Mouse (Mus musculus) macrophage (primary cell): Measurements from ENCODE around the gene Crtac1. TPM values are rescaled to one million over a fixed set of nuclear protein-coding genes. Genes with fewer than 3 reads are reported as not detected.

ENCODE experiments used
- H3K27ac ChIP-seq: fragments of 350-480 bp; formaldehyde crosslinking; 2 replicates; pipeline ENCODE4 v1.9.0; 2021
- H3K36me3 ChIP-seq: fragments of 350-480 bp; formaldehyde crosslinking; 2 replicates; pipeline ENCODE4 v1.9.0; 2021; ENCODE audit errors: inconsistent target
- H3K4me3 ChIP-seq: fragments of 350-480 bp; formaldehyde crosslinking; 2 replicates; pipeline ENCODE4 v1.9.0; 2021; ENCODE audit errors: inconsistent target
- H3K79me2 ChIP-seq: fragments of 350-480 bp; formaldehyde crosslinking; 2 replicates; pipeline ENCODE4 v1.9.0; 2021; ENCODE audit errors: inconsistent target
- WGBS: methylation state at CpG from one replicate; pipeline ENCODE4 v1.1.7; 2026; ENCODE audit warnings: inconsistent platforms; ENCODE audit not compliant: missing documents; 5-methylcytosine and 5-hydroxymethylcytosine counted together
- polyA plus RNA-seq: library from polyadenylated mRNA; stranded (reverse); fragments of 250-400 nt; gene quantifications from 3 replicates; pipeline ENCODE4 v1.2.4, GENCODE M21; 2018; ENCODE audit warnings: inconsistent platforms

Gene Crtac1
- polyA plus RNA-seq, 1 experiment from 2014 or later: not detected

GRCm38 (mm10) chr19:42442246-42443197 is 10.9 kb upstream of the Crtac1 start:
- no peaks in the 10 kb centered on the region for H3K36me3 ChIP-seq
- no peak overlapping the region for H3K4me3 ChIP-seq
- H3K79me2 ChIP-seq: no peaks in the 10 kb centered on the region
- WGBS: 77% methylated on average over 8 of the region's 8 CpGs
- no peak overlapping the region for H3K27ac ChIP-seq

- no peak overlapping the region for H3K4me3 ChIP-seq
- no peaks in the 10 kb centered on the region for H3K36me3 ChIP-seq
- H3K27ac ChIP-seq: no peak overlapping the region
- WGBS: 32% methylated on average over 3 of the region's 3 CpGs
- H3K79me2 ChIP-seq: no peaks in the 10 kb centered on the region
Measured at GRCm38 (mm10) chr19:42440089-42440488, 8.5 kb upstream of the Crtac1 start.

GRCm38 (mm10) chr19:42439353-42439752 is 7.8 kb upstream of the Crtac1 start:
- WGBS: 76% methylated on average over 9 of the region's 9 CpGs
- H3K79me2 ChIP-seq: no peaks in the 10 kb centered on the region
- H3K4me3 ChIP-seq: no peak overlapping the region
- H3K27ac ChIP-seq: no peak overlapping the region
- H3K36me3 ChIP-seq: no peaks in the 10 kb centered on the region

GRCm38 (mm10) chr19:42435621-42436020 is 4.0 kb upstream of the Crtac1 start:
- no peak overlapping the region for H3K27ac ChIP-seq
- H3K36me3 ChIP-seq: no peaks in the 10 kb centered on the region
- no peaks in the 10 kb centered on the region for H3K79me2 ChIP-seq
- WGBS: 74% methylated on average over 4 of the region's 4 CpGs
- no peak overlapping the region for H3K4me3 ChIP-seq

- Histone ChIP-seq H3K36me3 (no peaks in the 10 kb centered on the region), H3K4me3 (no peak overlapping the region), H3K79me2 (no peaks in the 10 kb centered on the region), H3K27ac (no peak overlapping the region)
- WGBS: 48% methylated on average over 8 of the region's 8 CpGs
Measured at GRCm38 (mm10) chr19:42432761-42433160, 1.2 kb upstream of the Crtac1 start.

- no peaks in the 10 kb centered on the region for H3K36me3 ChIP-seq
- 4% methylated on average over 40 of the region's 44 CpGs for WGBS
- no peak overlapping the region for H3K4me3 ChIP-seq
- no peaks in the 10 kb centered on the region for H3K79me2 ChIP-seq
- no peak overlapping the region for H3K27ac ChIP-seq
Measured at GRCm38 (mm10) chr19:42432191-42432590, 608 bp upstream of the Crtac1 start.

GRCm38 (mm10) chr19:42430981-42431380 is 602 bp downstream of the Crtac1 start:
- H3K79me2 ChIP-seq: no peaks in the 10 kb centered on the region
- no peak overlapping the region for H3K4me3 ChIP-seq
- H3K36me3 ChIP-seq: no peaks in the 10 kb centered on the region
- no peak overlapping the region for H3K27ac ChIP-seq
- 7% methylated on average over 17 of the region's 19 CpGs for WGBS

GRCm38 (mm10) chr19:42429410-42429809 is 2.2 kb downstream of the Crtac1 start:
- Histone ChIP-seq H3K36me3 (no peaks in the 10 kb centered on the region), H3K4me3 (no peak overlapping the region), H3K27ac (no peak overlapping the region), H3K79me2 (no peaks in the 10 kb centered on the region)
- 9% methylated on average over 3 of the region's 3 CpGs for WGBS

GRCm38 (mm10) chr19:42425208-42425607 is 6.4 kb downstream of the Crtac1 start:
- Histone ChIP-seq H3K79me2 (no peaks in the 10 kb centered on the region), H3K27ac (no peak overlapping the region), H3K4me3 (no peak overlapping the region), H3K36me3 (no peaks in the 10 kb centered on the region)
- 6% methylated on average over 3 of the region's 3 CpGs for WGBS

GRCm38 (mm10) chr19:42415042-42415441 is 16.5 kb downstream of the Crtac1 start:
- no peak overlapping the region for H3K27ac ChIP-seq
- H3K4me3 ChIP-seq: no peak overlapping the region
- no peaks in the 10 kb centered on the region for H3K79me2 ChIP-seq
- WGBS: 91% methylated on average over 8 of the region's 8 CpGs
- no peaks in the 10 kb centered on the region for H3K36me3 ChIP-seq

- no peaks in the 10 kb centered on the region for H3K79me2 ChIP-seq
- no peak overlapping the region for H3K27ac ChIP-seq
- 35% methylated on average over 5 of the region's 5 CpGs for WGBS
- no peak overlapping the region for H3K4me3 ChIP-seq
- H3K36me3 ChIP-seq: no peaks in the 10 kb centered on the region
Measured at GRCm38 (mm10) chr19:42409856-42410255, 21.7 kb downstream of the Crtac1 start.

GRCm38 (mm10) chr19:42409226-42409625 is 22.4 kb downstream of the Crtac1 start:
- 7% methylated on average over 19 of the region's 19 CpGs for WGBS
- Histone ChIP-seq H3K79me2 (no peaks in the 10 kb centered on the region), H3K4me3 (no peak overlapping the region), H3K36me3 (no peaks in the 10 kb centered on the region), H3K27ac (no peak overlapping the region)

GRCm38 (mm10) chr19:42404364-42404763 is 27.2 kb downstream of the Crtac1 start:
- Histone ChIP-seq H3K27ac (no peak overlapping the region), H3K36me3 (no peaks in the 10 kb centered on the region), H3K4me3 (no peak overlapping the region), H3K79me2 (no peaks in the 10 kb centered on the region)
- WGBS: 87% methylated on average over 15 of the region's 15 CpGs

- no peak overlapping the region for H3K27ac ChIP-seq
- WGBS: 74% methylated on average over 3 of the region's 3 CpGs
- no peak overlapping the region for H3K4me3 ChIP-seq
Measured at GRCm38 (mm10) chr19:42399974-42400373, 31.6 kb downstream of the Crtac1 start.

GRCm38 (mm10) chr19:42397281-42397680 is 34.3 kb downstream of the Crtac1 start:
- 22% methylated on average over 11 of the region's 11 CpGs for WGBS
- Histone ChIP-seq H3K4me3 (no peak overlapping the region), H3K27ac (no peak overlapping the region)

More at GRCm38 (mm10) chr19:42399974-42400373, 31.6 kb downstream of the Crtac1 start:
- H3K79me2 ChIP-seq: no peaks in the 10 kb centered on the region
- H3K36me3 ChIP-seq: no peaks in the 10 kb centered on the region

More at GRCm38 (mm10) chr19:42397281-42397680, 34.3 kb downstream of the Crtac1 start:
- H3K79me2 ChIP-seq: no peaks in the 10 kb centered on the region
- H3K36me3 ChIP-seq: no peaks in the 10 kb centered on the region
